ENCODE assay signal across 9 mouse cellular contexts in genomic region chr17:5285877-5286440, GRCm38 (mm10).
A peak's percentile ranks its signal among the peaks of the same experiment; 100 is the strongest.
DNase-seq lines count a peak whose midpoint lies in the region; ATAC-seq lines count a peak whose summit lies in the region.
"Had no signal": no experiment of that assay in that cellular context is flagged by ENCODE, and none has a peak within 500 bp of the region (broad histone marks: within the 10 kb centered on the region; RNA-seq: fewer than 3 reads in every experiment).

No protein-coding gene starts in this region.

- peaks cover 9% of the 10 kb centered on the region for H3K36me3 ChIP-seq in hindbrain, embryonic 14.5 days (replicated peaks; ENCODE audit: control insufficient read depth, insufficient read depth)
- H3K36me3 ChIP-seq in splenic B cell, adult 2 months (ENCODE audit: control insufficient read depth, insufficient read depth, low read length, poor library complexity, severe bottlenecking), result peaks cover 8% of the 10 kb centered on the region

- no peak overlapping the region for H3K4me2 ChIP-seq in hindbrain, embryonic 14.5 days (replicated peaks)

- peak; percentile 39 for ATAC-seq in hindbrain, embryonic 14.5 days (ENCODE audit: low FRiP score)
- ATAC-seq: inflammation-experienced regulatory T-cells, adult 6 months had no signal

- intact Hi-C loops in left cerebral cortex, postnatal 36 days (cut with DNase I), result no loop called here
- intact Hi-C loops in left cerebral cortex, postnatal 4 days (cut with DNase I), result no loop called here

- no peak overlapping the region for H3K9ac ChIP-seq in hindbrain, embryonic 14.5 days

- no peaks in the 10 kb centered on the region for H3K27me3 ChIP-seq in hindbrain, embryonic 14.5 days (ENCODE audit: control insufficient read depth, insufficient read depth, low read length)
- no peaks in the 10 kb centered on the region for H3K27me3 ChIP-seq in splenic B cell, adult 2 months (ENCODE audit: control insufficient read depth, insufficient read depth, low read length, poor library complexity, severe bottlenecking)

- H3K27ac ChIP-seq in hindbrain, embryonic 14.5 days, result peak overlapping the region; percentile 60

- peak; percentile 46 to 61 for DNase-seq in left cerebral cortex, postnatal 36 days (ENCODE audit: low spot score in 2 of 2)
- DNase-seq in left cerebral cortex, postnatal 4 days, result no peak
- peak; percentile 43 to 45 for DNase-seq in cerebellum, postnatal 36 days
- no peak for DNase-seq in hindbrain, embryonic 14.5 days (ENCODE audit: low spot score)
- DNase-seq in splenic B cell, adult 2 months (ENCODE audit: low read depth, low spot score), result peak; percentile 23
- DNase-seq in adrenal gland, postnatal 10 days, result no peak
- no peak for DNase-seq in adrenal gland, adult 8-10 months
- DNase-seq in kidney, postnatal 36 days, result no peak

- H3K9me3 ChIP-seq in hindbrain, embryonic 14.5 days (ENCODE audit: control insufficient read depth, low read length), result no peaks in the 10 kb centered on the region

- no peak overlapping the region for H3K4me3 ChIP-seq in hindbrain, embryonic 14.5 days (replicated peaks; ENCODE audit: low read length)

- WGBS in hindbrain, embryonic 14.5 days, result 53% methylated on average over 13 of the region's 13 CpGs

- peaks cover 29% of the 10 kb centered on the region for H3K4me1 ChIP-seq in hindbrain, embryonic 14.5 days (replicated peaks; ENCODE audit: control insufficient read depth, insufficient read depth, low read length)

Comparison
In these comparisons a context has a peak if more than half of its experiments do, and no peak if none do; other contexts are left out.
1. DNase-seq: peak in left cerebral cortex, postnatal 36 days (2 of 2), cerebellum, postnatal 36 days (2 of 2) and splenic B cell, adult 2 months (single experiment); none in left cerebral cortex, postnatal 4 days (single experiment), hindbrain, embryonic 14.5 days (single experiment), adrenal gland, postnatal 10 days (single experiment), adrenal gland, adult 8-10 months (single experiment) and kidney, postnatal 36 days (0 of 2).